Mouse (Mus musculus) ES-E14 (cell line): ENCODE data around the gene Ltbp1. TPM values are rescaled to one million over a fixed set of nuclear protein-coding genes. Genes with fewer than 3 reads are reported as not detected.

ENCODE experiments used
- DNase-seq: peaks from one replicate; pipeline ENCODE4 v3.0.0-alpha.2; 2013; ENCODE audit warnings: low read depth, low spot score
- H3K27ac ChIP-seq: 2 replicates; pipeline ENCODE4 v1.5.1; 2012; ENCODE audit warnings: low read depth, mild to moderate bottlenecking, low read length, moderate library complexity, mixed read lengths; ENCODE audit not compliant: poor library complexity, insufficient read depth, severe bottlenecking
- H3K36me3 ChIP-seq: 2 replicates; pipeline ENCODE4 v1.6.1; 2012; ENCODE audit warnings: mild to moderate bottlenecking, low read length, moderate library complexity, mixed read lengths; ENCODE audit not compliant: control insufficient read depth, poor library complexity, insufficient read depth, severe bottlenecking
- H3K4me1 ChIP-seq, 2 experiments: fragments of 150-350 bp in 1 of 2; sonication (generic) in 1 of 2; 2 replicates each; pipeline ENCODE4 v1.6.1; 2012; ENCODE audit warnings: low read length in 2 of 2, mild to moderate bottlenecking in 1 of 2, mixed read lengths in 1 of 2; ENCODE audit not compliant: control insufficient read depth in 2 of 2, insufficient read depth in 2 of 2, poor library complexity in 1 of 2
- H3K4me3 ChIP-seq, 2 experiments: fragments of 150-350 bp in 1 of 2; sonication (generic) in 1 of 2; 2 replicates each; pipeline ENCODE4 v1.5.1; 2012; ENCODE audit warnings: low read length in 2 of 2, low read depth in 1 of 2, mild to moderate bottlenecking in 1 of 2, mixed read lengths in 1 of 2; ENCODE audit not compliant: insufficient read depth in 1 of 2, poor library complexity in 1 of 2, severe bottlenecking in 1 of 2
- H3K9ac ChIP-seq: 2 replicates; pipeline ENCODE4 v1.6.1; 2012; ENCODE audit warnings: low read depth, mild to moderate bottlenecking, low read length, mixed read lengths; ENCODE audit not compliant: poor library complexity, insufficient read depth, severe bottlenecking
- H3K9me3 ChIP-seq: fragments of 150-350 bp; sonication (generic); 2 replicates; pipeline ENCODE4 v1.6.1; 2012; ENCODE audit warnings: low read depth, mild to moderate bottlenecking, low read length; ENCODE audit not compliant: control insufficient read depth, insufficient read depth
- CHD2 ChIP-seq: IDR thresholded peaks from 2 replicates; pipeline ENCODE4 v1.6.1; 2014; ENCODE audit warnings: mild to moderate bottlenecking, low read depth, low read length, inconsistent platforms
- HCFC1 ChIP-seq: IDR thresholded peaks from 2 replicates; pipeline ENCODE4 v1.6.1; 2012; ENCODE audit warnings: low read length, inconsistent platforms, borderline replicate concordance; ENCODE audit not compliant: insufficient read depth
- MAFK ChIP-seq: IDR thresholded peaks from 2 replicates; pipeline ENCODE4 v1.6.1; 2014; ENCODE audit warnings: mild to moderate bottlenecking, low read depth, low read length, inconsistent platforms; ENCODE audit not compliant: insufficient read depth
- ZC3H11A ChIP-seq: IDR thresholded peaks from 2 replicates; pipeline ENCODE4 v1.6.1; 2012; ENCODE audit warnings: low read depth, mild to moderate bottlenecking, inconsistent platforms, low read length, borderline replicate concordance
- ZNF384 ChIP-seq: IDR thresholded peaks from 2 replicates; pipeline ENCODE4 v1.6.1; 2012; ENCODE audit warnings: low read depth, low read length, inconsistent platforms
- in situ Hi-C, 2 experiments: fragments of 600-800 bp; cut with MboI; formaldehyde crosslinking; loops; one replicate each; pipeline ENCODE4 v1.15.1; 2025; ENCODE audit warnings: low sequenced_read_pairs in 2 of 2, inconsistent platforms in 1 of 2; ENCODE audit not compliant: unreplicated experiment in 2 of 2
- total RNA-seq: library from RNA; depleted of rRNA; stranded (reverse); fragments of 300-350 nt; gene quantifications from 2 replicates; pipeline ENCODE4 v1.2.3, GENCODE M21; 2012

Ltbp1 gene
- total RNA-seq, 1 experiment = 25.2 TPM

DNA sequence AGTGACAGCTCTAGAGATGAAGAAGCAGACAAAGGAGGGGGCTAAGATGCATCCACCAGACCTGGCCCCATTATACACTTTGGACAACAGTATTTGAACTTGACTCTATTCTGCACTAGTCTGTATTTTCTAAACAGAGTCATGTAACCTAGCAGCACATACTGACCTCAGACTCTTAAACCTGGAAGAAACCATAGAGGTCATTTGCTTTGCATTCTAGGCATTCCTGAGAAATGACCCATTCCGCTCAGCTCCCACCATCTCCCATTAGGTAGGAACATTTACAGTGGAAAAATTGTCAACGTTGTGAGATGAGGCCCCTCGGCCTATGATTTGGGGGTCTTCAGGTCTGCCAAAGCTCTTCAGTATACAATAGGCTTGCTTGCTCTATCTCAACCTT, 238.8 kb downstream of the Ltbp1 start:
- TF ChIP-seq MAFK (no peak), ZC3H11A (no peak), CHD2 (no peak), ZNF384 (no peak), HCFC1 (no peak)
- Histone ChIP-seq H3K36me3 (no peaks in the 10 kb centered on the region), H3K4me1 (no peaks in the 10 kb centered on the region), H3K4me3 (no peak overlapping the region), H3K9me3 (no peaks in the 10 kb centered on the region), H3K9ac (no peak overlapping the region), H3K27ac (no peak overlapping the region)
- DNase-seq = no peak
- in situ Hi-C loops = no loop called here

DNA sequence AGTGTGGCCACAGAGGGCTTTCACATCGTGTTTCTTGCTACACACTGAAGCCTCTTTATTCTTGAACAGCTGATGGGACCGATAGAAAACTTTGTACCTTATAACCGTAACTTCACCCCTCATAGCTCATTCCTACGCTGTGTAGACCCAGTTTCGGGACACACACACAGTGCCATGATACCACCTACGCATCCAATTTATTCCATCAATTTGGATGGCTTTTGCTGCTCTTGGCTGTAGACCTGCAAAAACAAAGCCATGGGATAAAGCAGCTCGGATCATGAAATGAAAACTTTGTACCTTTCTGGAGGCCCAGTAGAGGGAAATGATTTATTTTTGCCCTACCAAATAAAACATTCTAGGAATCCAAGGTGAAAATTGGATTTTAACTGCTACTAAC, 239.7 kb downstream of the Ltbp1 start:
- in situ Hi-C loops = no loop called here
- TF ChIP-seq ZC3H11A (no peak), MAFK (no peak), ZNF384 (no peak), HCFC1 (no peak), CHD2 (no peak)
- Histone ChIP-seq H3K27ac (no peak overlapping the region), H3K4me3 (no peak overlapping the region), H3K36me3 (no peaks in the 10 kb centered on the region), H3K4me1 (no peaks in the 10 kb centered on the region), H3K9me3 (no peaks in the 10 kb centered on the region), H3K9ac (no peak overlapping the region)
- DNase-seq = no peak

DNA sequence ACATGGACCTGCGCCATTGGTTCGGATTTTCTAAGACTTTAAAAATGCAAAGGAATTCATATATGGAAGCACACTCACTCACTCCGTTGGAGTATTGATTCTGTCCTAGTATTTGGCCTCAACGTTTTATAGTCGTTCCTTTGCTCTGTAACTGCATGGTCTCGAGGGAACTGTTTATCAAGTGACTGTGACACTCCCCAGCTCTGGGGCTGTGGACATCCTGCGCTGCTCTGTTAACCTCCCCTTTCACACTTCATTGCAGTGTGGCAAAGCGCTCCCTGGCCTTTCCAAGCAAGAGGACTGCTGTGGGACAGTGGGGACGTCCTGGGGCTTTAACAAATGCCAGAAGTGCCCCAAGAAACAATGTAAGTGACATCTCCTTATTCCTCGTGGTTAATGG, 243.3 kb downstream of the Ltbp1 start:
- no peak for TF ChIP-seq ZC3H11A
- TF ChIP-seq CHD2 = no peak
- no peak for TF ChIP-seq ZNF384
- no peak for TF ChIP-seq MAFK
- no peak for TF ChIP-seq HCFC1
- in situ Hi-C loops = no loop called here
- Histone ChIP-seq H3K36me3 (no peaks in the 10 kb centered on the region), H3K27ac (no peak overlapping the region), H3K9ac (no peak overlapping the region), H3K9me3 (no peaks in the 10 kb centered on the region), H3K4me3 (no peak overlapping the region), H3K4me1 (no peaks in the 10 kb centered on the region)
- DNase-seq = no peak

DNA sequence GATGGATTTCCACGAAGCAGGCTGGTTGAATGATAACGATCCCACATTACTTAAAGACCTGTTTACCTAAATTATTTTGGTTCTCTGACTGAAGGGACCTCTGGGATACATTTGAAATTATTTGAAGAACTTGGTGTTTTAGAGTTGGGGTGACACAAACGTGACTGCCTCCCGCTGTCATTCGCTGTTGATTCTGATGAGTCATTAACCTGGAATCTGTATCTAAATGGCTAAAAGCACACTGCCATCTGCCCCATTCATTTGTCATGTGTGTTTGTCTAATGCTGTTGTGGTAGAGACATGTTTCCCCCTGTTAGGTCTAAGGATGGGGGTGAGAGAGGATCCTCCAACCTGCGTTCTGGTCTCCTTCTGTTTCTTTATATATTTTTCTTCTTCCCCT, 245.2 kb downstream of the Ltbp1 start:
- no peak for TF ChIP-seq ZNF384
- TF ChIP-seq ZC3H11A = no peak
- TF ChIP-seq MAFK = no peak
- no peak for TF ChIP-seq CHD2
- no peak for TF ChIP-seq HCFC1
- Histone ChIP-seq H3K36me3 (no peaks in the 10 kb centered on the region), H3K27ac (no peak overlapping the region), H3K4me3 (no peak overlapping the region), H3K4me1 (no peaks in the 10 kb centered on the region), H3K9me3 (no peaks in the 10 kb centered on the region), H3K9ac (no peak overlapping the region)
- no peak for DNase-seq
- in situ Hi-C loops = no loop called here

DNA sequence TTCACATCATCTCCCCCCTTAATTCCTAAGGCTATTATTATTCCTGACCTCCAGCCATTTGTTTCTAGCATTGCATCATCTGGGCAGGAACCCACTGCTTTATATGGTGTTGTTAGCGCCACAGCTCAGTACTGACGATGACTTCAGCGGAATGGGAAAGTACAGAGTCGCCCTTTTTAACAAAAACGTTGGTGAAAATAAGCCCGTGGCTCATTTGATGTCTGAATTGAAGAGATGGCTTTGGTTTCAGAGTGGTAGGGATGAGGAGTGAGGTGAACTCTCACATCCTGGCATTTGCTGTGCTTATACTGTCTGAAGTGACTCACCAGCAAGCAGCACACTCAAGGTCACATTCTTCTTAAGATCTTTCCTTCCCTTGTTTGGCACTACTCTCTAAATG, 245.7 kb downstream of the Ltbp1 start:
- in situ Hi-C loops = no loop called here
- Histone ChIP-seq H3K27ac (no peak overlapping the region), H3K36me3 (no peaks in the 10 kb centered on the region), H3K9ac (no peak overlapping the region), H3K9me3 (no peaks in the 10 kb centered on the region), H3K4me1 (no peaks in the 10 kb centered on the region), H3K4me3 (no peak overlapping the region)
- TF ChIP-seq ZNF384 (no peak), CHD2 (no peak), ZC3H11A (no peak), MAFK (no peak), HCFC1 (no peak)
- no peak for DNase-seq
